Mouse (Mus musculus) erythroid progenitor cell, adult 5-6 weeks (primary cell): ENCODE measurements around the gene Pald1. TPM values are rescaled to one million over a fixed set of nuclear protein-coding genes. Genes with fewer than 3 reads are reported as not detected.

Experiments
- total RNA-seq, 2 experiments: library from RNA; stranded (forward) in 1 of 2; stranded (reverse) in 1 of 2; fragments of 150-400 nt in 1 of 2; fragments of 186-747, 209-891 nt in 1 of 2; gene quantifications; 2 replicates each; pipeline versions ENCODE4 v1.2.3 to v1.2.4; 2015 to 2017; ENCODE audit warnings: low replicate concordance in 2 of 2

Gene Pald1
- total RNA-seq, 2 experiments from 2014 or later, result not detected

Other genes with a start within 250 kb of the Pald1 start
- gene Sgpl1, start 235.8 kb downstream of the Pald1 start, total RNA-seq (2015; ENCODE audit: low replicate concordance), result 23.9 and 33.9 TPM in 2 replicates
- gene Sgpl1, start 235.8 kb downstream of the Pald1 start, total RNA-seq (2017; ENCODE audit: low replicate concordance), result 11.9 and 24.0 TPM in 2 replicates
- gene Tbata, start 211.6 kb downstream of the Pald1 start, total RNA-seq (2015; ENCODE audit: low replicate concordance), result not detected in 2 replicates
- gene Tbata, start 211.6 kb downstream of the Pald1 start, total RNA-seq (2017; ENCODE audit: low replicate concordance), result not detected in 2 replicates
- gene Adamts14, start 110.1 kb downstream of the Pald1 start, total RNA-seq (2015; ENCODE audit: low replicate concordance), result 1.3 TPM in 1 of 2 replicates, not detected in the other
- 0.39 TPM in 1 of 2 replicates, not detected in the other for gene Adamts14, start 110.1 kb downstream of the Pald1 start, total RNA-seq (2017; ENCODE audit: low replicate concordance)
- gene Prf1, start 85.7 kb downstream of the Pald1 start, total RNA-seq (2015; ENCODE audit: low replicate concordance), result not detected in 2 replicates
- gene Prf1, start 85.7 kb downstream of the Pald1 start, total RNA-seq (2017; ENCODE audit: low replicate concordance), result not detected in 2 replicates
- not detected in 2 replicates for gene Nodal, start 34.4 kb upstream of the Pald1 start, total RNA-seq (2015; ENCODE audit: low replicate concordance)
- not detected in 2 replicates for gene Nodal, start 34.4 kb upstream of the Pald1 start, total RNA-seq (2017; ENCODE audit: low replicate concordance)
- 69.2 and 88.4 TPM in 2 replicates for gene Eif4ebp2, start 69.1 kb upstream of the Pald1 start, total RNA-seq (2015; ENCODE audit: low replicate concordance)
- 9.1 and 9.5 TPM in 2 replicates for gene Eif4ebp2, start 69.1 kb upstream of the Pald1 start, total RNA-seq (2017; ENCODE audit: low replicate concordance)
- 2.2 and 5.4 TPM in 2 replicates for gene Lrrc20, start 92.3 kb upstream of the Pald1 start, total RNA-seq (2015; ENCODE audit: low replicate concordance)
- 2.5 and 2.6 TPM in 2 replicates for gene Lrrc20, start 92.3 kb upstream of the Pald1 start, total RNA-seq (2017; ENCODE audit: low replicate concordance)
- not detected in 2 replicates for gene Npffr1, start 212.0 kb upstream of the Pald1 start, total RNA-seq (2015; ENCODE audit: low replicate concordance)
- not detected in 2 replicates for gene Npffr1, start 212.0 kb upstream of the Pald1 start, total RNA-seq (2017; ENCODE audit: low replicate concordance)